Mouse (Mus musculus) hindbrain, embryonic 13.5 days (tissue): ENCODE data around the gene Gm9747. TPM values are rescaled to one million over a fixed set of nuclear protein-coding genes. Genes with fewer than 3 reads are reported as not detected.

Experiments
- ATAC-seq: fragments of 200-750 bp; cut with Nextera tagmentation; 2 replicates; pipeline ENCODE4 v1.8.0; 2017; ENCODE audit warnings: moderate TSS enrichment; ENCODE audit not compliant: low FRiP score
- H3K27ac ChIP-seq: fragments of 300-500 bp; sonication (generic); 2 replicates; pipeline ENCODE4 v1.5.1; 2015; ENCODE audit warnings: inconsistent platforms, mild to moderate bottlenecking, moderate library complexity
- H3K27me3 ChIP-seq: fragments of 300-500 bp; sonication (generic); 2 replicates; pipeline ENCODE4 v1.6.1; 2015; ENCODE audit warnings: mild to moderate bottlenecking, inconsistent platforms
- H3K36me3 ChIP-seq: fragments of 300-500 bp; sonication (generic); 2 replicates; pipeline ENCODE4 v1.6.1; 2015; ENCODE audit warnings: mild to moderate bottlenecking, inconsistent platforms
- H3K4me1 ChIP-seq: fragments of 300-500 bp; sonication (generic); replicated peaks from 2 replicates; pipeline ENCODE4 v1.6.1; 2015; ENCODE audit warnings: inconsistent platforms
- H3K4me2 ChIP-seq: fragments of 300-500 bp; sonication (generic); 2 replicates; pipeline ENCODE4 v1.6.1; 2015; ENCODE audit warnings: inconsistent platforms, mild to moderate bottlenecking, moderate library complexity
- H3K4me3 ChIP-seq: fragments of 300-500 bp; sonication (generic); 2 replicates; pipeline ENCODE4 v1.5.1; 2015; ENCODE audit warnings: mild to moderate bottlenecking, inconsistent platforms
- H3K9ac ChIP-seq: fragments of 300-500 bp; sonication (generic); 2 replicates; pipeline ENCODE4 v1.6.1; 2015; ENCODE audit warnings: mild to moderate bottlenecking, inconsistent platforms
- H3K9me3 ChIP-seq: fragments of 300-500 bp; sonication (generic); 2 replicates; pipeline ENCODE4 v1.6.1; 2016; ENCODE audit warnings: inconsistent platforms
- WGBS: fragments of 180-500 bp; shearing (Covaris S2); methylation state at CpG from one replicate; pipeline ENCODE4 v1.1.7; 2015; 5-methylcytosine and 5-hydroxymethylcytosine counted together
- polyA plus RNA-seq: library from polyadenylated mRNA; unstranded; fragments of >200 nt; fragmentation: Nextera tagmentation; extraction: Ambion mirVana; gene quantifications from 2 replicates; pipeline ENCODE4 v1.2.1, GENCODE M21; 2015

The Gm9747 gene
- polyA plus RNA-seq, 1 experiment from 2014 or later = 23.5 TPM

DNA sequence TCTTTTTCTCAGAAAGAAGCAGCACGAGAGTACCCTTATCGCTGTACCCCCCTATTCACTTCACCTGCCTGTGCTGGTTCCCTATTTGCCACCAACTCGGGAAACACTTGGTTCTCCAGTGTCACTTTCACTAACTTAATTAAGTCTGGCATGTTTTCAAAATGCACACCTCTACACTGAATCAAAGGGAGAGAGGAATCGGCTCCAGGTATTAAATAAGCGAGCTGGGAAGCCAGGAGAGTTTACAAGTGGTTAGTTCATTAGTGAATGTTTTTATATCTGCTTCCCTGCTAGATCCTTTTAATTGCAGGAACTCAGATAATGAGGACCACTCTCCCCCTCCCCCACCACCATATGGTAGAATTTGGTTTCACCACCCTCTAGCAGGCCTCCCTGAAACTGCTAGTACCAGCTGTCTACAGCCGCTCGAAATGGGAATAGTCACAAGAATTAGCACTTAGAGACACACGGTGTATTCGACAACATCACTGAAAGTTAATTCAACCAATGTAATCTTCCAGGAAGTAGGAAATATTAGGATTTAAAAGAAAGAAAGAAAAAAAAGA, 28.2 kb downstream of the Gm9747 start:
- WGBS = 63% methylated on average over 9 of the region's 9 CpGs

DNA sequence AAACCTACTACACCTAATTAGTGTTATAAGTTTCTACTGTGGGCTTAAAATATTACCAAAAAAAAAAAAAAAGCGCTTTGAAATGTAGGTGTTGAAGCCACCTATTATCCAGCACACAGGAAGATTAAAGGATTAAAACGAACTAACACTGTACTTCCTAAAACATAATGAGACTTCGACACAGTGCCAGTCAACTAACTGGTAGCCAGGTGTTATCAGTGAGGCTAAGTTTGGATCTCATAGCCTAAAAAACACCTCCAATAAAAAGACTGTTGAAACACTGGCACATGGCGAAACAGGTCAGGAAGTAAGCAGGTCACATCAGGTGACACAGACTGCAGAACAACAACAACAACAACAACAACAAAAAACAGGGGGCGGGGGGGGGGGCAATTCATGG, 28.7 kb downstream of the Gm9747 start:
- Histone ChIP-seq H3K27me3 (no peaks in the 10 kb centered on the region), H3K36me3 (no peaks in the 10 kb centered on the region), H3K4me2 (no peak overlapping the region), H3K4me1 (peaks cover 16% of the 10 kb centered on the region), H3K9me3 (no peaks in the 10 kb centered on the region), H3K27ac (no peak overlapping the region), H3K9ac (no peak overlapping the region), H3K4me3 (no peak overlapping the region)
- 97% methylated on average over 5 of the region's 5 CpGs for WGBS
- no peak for ATAC-seq

More for the DNA sequence above, 28.2 kb downstream of the Gm9747 start:
- peaks cover 16% of the 10 kb centered on the region for H3K4me1 ChIP-seq
- no peaks in the 10 kb centered on the region for H3K27me3 ChIP-seq
- ATAC-seq = no peak
- no peaks in the 10 kb centered on the region for H3K36me3 ChIP-seq
- no peak overlapping the region for H3K4me3 ChIP-seq
- H3K9me3 ChIP-seq = no peaks in the 10 kb centered on the region
- no peak overlapping the region for H3K9ac ChIP-seq
- H3K4me2 ChIP-seq = no peak overlapping the region
- H3K27ac ChIP-seq = no peak overlapping the region

DNA sequence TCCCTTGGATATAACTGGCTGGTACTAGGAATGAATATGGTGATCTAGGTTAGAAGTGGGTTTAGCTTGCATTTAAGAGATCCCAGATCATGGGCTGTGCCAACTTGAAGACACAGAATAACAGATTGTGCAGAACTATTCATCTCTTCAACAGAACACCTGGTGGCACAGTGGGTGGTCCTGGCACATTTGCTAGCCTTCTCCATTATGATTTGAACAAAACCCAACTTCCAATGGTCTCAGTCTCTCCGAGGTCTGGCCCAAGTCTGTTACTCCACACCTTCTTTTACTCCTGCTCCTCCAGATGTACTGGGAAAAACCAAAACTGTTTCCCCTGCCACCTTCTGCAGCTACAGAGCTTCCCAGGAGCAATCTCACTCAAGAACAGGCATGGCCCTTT, 29.4 kb downstream of the Gm9747 start:
- H3K27ac ChIP-seq = no peak overlapping the region
- H3K9me3 ChIP-seq = no peaks in the 10 kb centered on the region
- H3K4me3 ChIP-seq = no peak overlapping the region
- H3K27me3 ChIP-seq = no peaks in the 10 kb centered on the region
- peaks cover 16% of the 10 kb centered on the region for H3K4me1 ChIP-seq
- no peaks in the 10 kb centered on the region for H3K36me3 ChIP-seq
- 68% methylated on average over 1 of the region's 1 CpGs for WGBS
- no peak overlapping the region for H3K4me2 ChIP-seq
- no peak overlapping the region for H3K9ac ChIP-seq
- no peak for ATAC-seq

DNA sequence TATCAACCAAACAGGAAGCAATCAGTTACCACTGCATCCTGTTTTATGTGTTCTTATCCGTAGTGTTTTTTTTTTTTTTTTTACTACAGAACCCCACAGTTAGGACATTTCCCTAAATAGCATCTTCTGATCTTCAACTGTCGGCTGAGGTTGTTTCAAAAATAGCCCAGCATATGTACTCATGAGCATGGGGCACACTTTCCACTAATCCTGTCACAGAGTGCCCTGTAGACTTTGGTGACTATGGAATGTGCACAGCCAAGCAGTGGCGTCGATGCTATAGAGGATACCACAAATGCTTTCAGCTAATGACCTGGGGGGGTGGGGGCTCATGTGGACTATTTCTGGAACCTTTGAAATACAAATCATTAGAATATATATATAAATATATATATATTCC, 34.6 kb downstream of the Gm9747 start:
- H3K27ac ChIP-seq = no peak overlapping the region
- 86% methylated on average over 4 of the region's 4 CpGs for WGBS
- H3K9me3 ChIP-seq = no peaks in the 10 kb centered on the region
- no peak overlapping the region for H3K4me2 ChIP-seq
- no peak overlapping the region for H3K9ac ChIP-seq
- no peaks in the 10 kb centered on the region for H3K36me3 ChIP-seq
- H3K4me3 ChIP-seq = no peak overlapping the region
- no peaks in the 10 kb centered on the region for H3K27me3 ChIP-seq
- no peak for ATAC-seq
- H3K4me1 ChIP-seq = no peaks in the 10 kb centered on the region; the same call in 1 of the 2 replicates

DNA sequence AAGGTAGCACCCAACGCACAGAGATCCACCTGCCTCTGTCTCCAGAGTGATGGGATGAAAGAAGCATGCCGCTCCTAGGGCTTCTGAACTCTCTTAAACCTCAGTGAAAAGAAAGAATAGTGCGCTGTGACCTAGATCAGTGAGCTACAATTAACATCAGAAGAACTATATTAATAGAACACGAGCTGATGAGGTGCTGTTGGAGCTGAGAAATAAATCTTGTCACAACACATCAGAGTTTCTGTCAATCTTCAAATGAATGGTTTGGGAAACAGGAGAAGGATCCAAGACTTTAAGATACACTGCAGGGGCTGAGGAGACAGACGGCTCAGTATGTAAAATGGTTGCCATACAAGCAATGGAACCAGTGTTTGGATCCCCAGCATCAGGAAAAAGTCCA, 39.3 kb downstream of the Gm9747 start:
- no peak overlapping the region for H3K4me3 ChIP-seq
- peaks cover 8% of the 10 kb centered on the region for H3K36me3 ChIP-seq
- ATAC-seq = no peak
- H3K9ac ChIP-seq = no peak overlapping the region
- no peak overlapping the region for H3K4me2 ChIP-seq
- peaks cover 17% of the 10 kb centered on the region for H3K4me1 ChIP-seq
- no peaks in the 10 kb centered on the region for H3K9me3 ChIP-seq
- no peak overlapping the region for H3K27ac ChIP-seq
- WGBS = 83% methylated on average over 5 of the region's 5 CpGs
- no peaks in the 10 kb centered on the region for H3K27me3 ChIP-seq

DNA sequence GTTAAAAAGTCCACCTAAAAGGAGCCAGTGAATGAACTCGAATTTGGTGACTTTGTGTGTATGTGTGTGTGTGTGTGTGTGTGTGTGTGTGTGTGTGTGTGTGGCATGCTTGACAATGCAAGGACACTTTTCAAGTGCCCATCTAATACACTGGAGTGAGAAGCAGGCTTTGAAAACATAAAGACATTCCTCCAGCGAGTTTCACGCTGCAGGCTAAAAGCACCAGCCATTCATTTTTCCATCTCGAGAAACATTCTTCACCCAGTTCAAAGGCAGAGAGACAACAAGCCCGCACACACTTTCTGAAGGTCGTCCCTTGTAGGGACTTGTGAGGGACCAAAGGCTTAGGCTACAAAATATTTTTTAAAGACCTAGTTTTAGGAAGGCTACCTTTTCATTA, 40.6 kb downstream of the Gm9747 start:
- Histone ChIP-seq H3K4me1 (peaks cover 17% of the 10 kb centered on the region), H3K36me3 (peaks cover 15% of the 10 kb centered on the region), H3K4me3 (no peak overlapping the region), H3K27me3 (no peaks in the 10 kb centered on the region), H3K27ac (no peak overlapping the region), H3K4me2 (no peak overlapping the region), H3K9me3 (no peaks in the 10 kb centered on the region), H3K9ac (no peak overlapping the region)
- ATAC-seq = no peak
- WGBS = 20% methylated on average over 6 of the region's 6 CpGs

DNA sequence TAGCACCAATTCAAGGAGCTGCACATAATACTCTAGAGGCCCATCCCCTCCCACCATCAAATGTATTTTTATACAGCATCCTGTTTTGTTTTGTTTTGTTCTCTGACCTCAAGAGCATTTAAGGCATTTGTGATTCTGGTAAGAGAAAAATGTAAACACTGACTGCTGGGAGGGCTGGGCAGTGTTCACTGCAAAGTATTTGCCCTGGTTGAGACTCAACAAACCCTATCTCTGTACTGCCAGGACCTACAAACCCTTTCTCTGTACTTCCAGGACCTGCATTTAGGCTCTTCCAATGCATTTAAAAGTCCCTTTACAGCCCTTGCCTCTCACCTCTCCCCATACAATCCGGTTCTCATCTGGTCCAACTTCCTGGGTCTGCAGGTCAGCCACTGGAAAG, 41.4 kb downstream of the Gm9747 start:
- no peaks in the 10 kb centered on the region for H3K27me3 ChIP-seq
- H3K36me3 ChIP-seq = peaks cover 15% of the 10 kb centered on the region
- H3K9ac ChIP-seq = no peak overlapping the region
- H3K9me3 ChIP-seq = no peaks in the 10 kb centered on the region
- 46% methylated on average over 1 of the region's 1 CpGs for WGBS
- H3K4me1 ChIP-seq = peaks cover 17% of the 10 kb centered on the region
- H3K27ac ChIP-seq = no peak overlapping the region
- no peak overlapping the region for H3K4me2 ChIP-seq
- no peak for ATAC-seq
- no peak overlapping the region for H3K4me3 ChIP-seq

DNA sequence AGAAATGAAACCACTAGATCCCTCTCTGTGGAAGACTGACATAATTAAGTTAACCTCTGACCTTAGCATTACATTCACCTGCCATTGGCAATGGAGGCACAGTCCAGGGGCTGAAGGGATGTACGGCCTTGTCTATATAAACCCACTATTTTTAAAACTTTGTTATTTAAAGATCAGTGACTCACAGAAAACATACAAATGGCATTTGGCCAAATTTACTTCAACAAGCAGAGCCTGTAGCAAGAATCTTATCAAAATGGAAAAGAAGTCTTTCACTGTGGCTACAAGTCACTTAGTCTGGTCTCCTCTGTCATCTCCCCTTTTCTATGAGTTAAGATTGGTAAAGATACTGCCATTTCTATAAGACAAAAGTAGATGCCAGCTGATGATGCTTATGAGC, 46.9 kb downstream of the Gm9747 start:
- Histone ChIP-seq H3K9me3 (no peaks in the 10 kb centered on the region), H3K9ac (no peak overlapping the region), H3K36me3 (peaks cover 15% of the 10 kb centered on the region), H3K4me2 (no peak overlapping the region), H3K27me3 (no peaks in the 10 kb centered on the region), H3K4me1 (peaks cover 31% of the 10 kb centered on the region), H3K27ac (no peak overlapping the region), H3K4me3 (no peak overlapping the region)
- WGBS = 84% methylated on average over 1 of the region's 1 CpGs
- no peak for ATAC-seq

DNA sequence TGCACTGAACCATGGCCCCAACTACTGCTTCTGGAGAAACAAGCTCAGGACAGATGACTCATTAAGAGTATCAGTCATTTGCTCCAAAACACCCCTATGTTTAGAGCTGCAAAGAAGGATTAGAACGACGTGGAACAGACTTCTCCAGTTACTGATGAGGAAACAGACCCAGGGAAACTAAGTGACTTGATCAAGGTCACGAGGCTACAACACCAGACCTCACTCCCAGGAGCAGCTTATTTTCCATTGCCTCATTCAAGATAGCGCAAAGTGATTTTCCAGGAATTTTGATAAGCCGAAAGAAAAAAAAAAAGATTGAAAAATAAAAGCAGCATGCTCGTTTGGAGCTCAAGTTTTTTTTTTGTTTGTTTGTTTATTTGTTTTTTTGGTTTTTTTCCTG, 48.9 kb downstream of the Gm9747 start:
- no peaks in the 10 kb centered on the region for H3K9me3 ChIP-seq
- no peak overlapping the region for H3K9ac ChIP-seq
- peaks cover 11% of the 10 kb centered on the region for H3K36me3 ChIP-seq
- no peaks in the 10 kb centered on the region for H3K27me3 ChIP-seq
- no peak overlapping the region for H3K4me2 ChIP-seq
- H3K4me1 ChIP-seq = peaks cover 47% of the 10 kb centered on the region
- no peak overlapping the region for H3K4me3 ChIP-seq
- ATAC-seq = no peak
- 89% methylated on average over 6 of the region's 6 CpGs for WGBS
- no peak overlapping the region for H3K27ac ChIP-seq

DNA sequence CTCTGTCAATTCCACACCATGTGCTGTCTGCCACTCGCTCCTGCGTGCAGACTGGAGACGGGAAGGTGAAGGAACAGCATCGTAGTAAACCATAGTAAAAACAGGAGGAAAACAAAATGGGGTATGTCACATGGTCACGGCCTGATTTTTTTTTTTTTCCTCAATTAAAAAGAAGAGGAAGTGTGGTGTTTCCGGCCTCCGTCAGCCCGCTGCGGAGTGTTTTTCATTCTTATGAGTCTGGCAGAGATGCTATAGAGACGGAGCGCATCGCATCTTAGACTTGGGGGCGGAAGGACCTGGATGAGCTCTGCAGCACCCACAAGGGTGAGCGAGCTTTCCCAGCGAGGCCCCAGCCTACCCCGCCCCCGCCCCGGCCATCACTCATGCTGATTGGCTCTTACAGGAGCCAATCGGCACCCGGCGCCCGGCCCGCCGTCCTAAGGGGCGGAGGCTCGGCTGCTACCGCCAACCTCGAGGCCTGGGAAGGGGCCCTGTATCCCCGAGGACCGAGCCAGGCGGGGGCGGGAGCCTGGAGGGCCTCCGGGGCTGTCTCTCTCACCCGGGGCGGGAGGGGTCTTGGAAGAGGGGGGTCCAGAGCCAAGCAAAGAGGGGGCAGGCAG, 50.2 kb downstream of the Gm9747 start:
- no peaks in the 10 kb centered on the region for H3K27me3 ChIP-seq
- no peaks in the 10 kb centered on the region for H3K9me3 ChIP-seq
- H3K4me2 ChIP-seq = peak overlapping the region; percentile 67
- WGBS = 1% methylated on average over 31 of the region's 35 CpGs
- ATAC-seq = peak; percentile 98
- peak overlapping the region; percentile 80 for H3K9ac ChIP-seq
- peak overlapping the region; percentile 75 for H3K4me3 ChIP-seq
- peak overlapping the region; percentile 97 for H3K27ac ChIP-seq
- peaks cover 59% of the 10 kb centered on the region for H3K4me1 ChIP-seq
- H3K36me3 ChIP-seq = peaks cover 11% of the 10 kb centered on the region

DNA sequence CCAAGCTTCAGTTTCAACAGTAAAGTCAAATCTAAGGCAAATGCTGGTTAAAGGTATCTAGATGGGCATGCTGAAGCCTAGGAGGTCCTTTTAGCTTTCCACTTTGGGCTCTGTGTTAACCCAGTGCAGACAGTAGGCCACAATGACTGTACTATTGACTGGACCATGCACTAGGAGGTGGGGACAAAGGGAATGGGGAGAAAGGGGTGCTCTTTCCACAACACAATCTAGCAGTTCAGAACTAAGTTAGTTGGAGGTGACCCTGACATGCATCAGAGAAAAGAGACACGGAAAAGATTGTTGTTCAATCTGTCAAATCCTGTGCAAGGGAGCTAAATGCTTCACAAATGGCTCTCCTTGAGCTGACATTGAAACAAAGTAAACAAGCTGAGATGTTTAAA, 51.0 kb downstream of the Gm9747 start:
- 0 out of 2 replicates have a peak, but pooled peaks have one; percentile 19 for ATAC-seq
- Histone ChIP-seq H3K9ac (peak overlapping the region; percentile 80), H3K27me3 (no peaks in the 10 kb centered on the region), H3K9me3 (no peaks in the 10 kb centered on the region), H3K4me1 (peaks cover 67% of the 10 kb centered on the region), H3K36me3 (peaks cover 17% of the 10 kb centered on the region), H3K4me3 (peak overlapping the region; percentile 75), H3K27ac (peak overlapping the region; percentile 97), H3K4me2 (peak overlapping the region; percentile 67)
- WGBS = 0% methylated on average over 1 of the region's 1 CpGs

DNA sequence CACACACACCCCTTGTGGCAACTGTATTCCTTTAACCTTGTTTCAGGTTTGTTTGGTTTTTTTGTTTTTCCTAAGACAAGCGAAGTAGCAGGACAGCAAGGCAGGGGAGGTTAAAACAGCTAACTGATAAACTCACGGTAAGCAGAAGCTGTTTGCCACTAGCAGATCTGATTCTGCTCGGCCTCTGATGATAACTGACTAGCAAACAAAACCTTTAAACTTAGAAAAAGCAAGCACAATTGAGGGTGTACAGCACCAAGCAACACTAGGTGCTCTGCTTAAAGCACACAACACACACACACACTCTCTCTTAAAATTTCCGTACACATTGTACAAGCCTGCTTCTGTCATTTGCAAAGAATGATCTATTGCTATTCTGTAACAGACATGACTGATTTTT, 51.5 kb downstream of the Gm9747 start:
- peak overlapping the region; percentile 75 for H3K4me3 ChIP-seq
- H3K9me3 ChIP-seq = no peaks in the 10 kb centered on the region
- peaks cover 72% of the 10 kb centered on the region for H3K4me1 ChIP-seq
- peak overlapping the region; percentile 97 for H3K27ac ChIP-seq
- H3K4me2 ChIP-seq = peak overlapping the region; percentile 67
- peaks cover 19% of the 10 kb centered on the region for H3K36me3 ChIP-seq
- H3K27me3 ChIP-seq = no peaks in the 10 kb centered on the region
- ATAC-seq = no peak
- 22% methylated on average over 4 of the region's 4 CpGs for WGBS
- peak overlapping the region; percentile 80 for H3K9ac ChIP-seq
